Mouse (Mus musculus) olfactory bulb, adult 2 months (tissue): ENCODE measurements around the gene Klhdc8b. TPM values are rescaled to one million over a fixed set of nuclear protein-coding genes. Genes with fewer than 3 reads are reported as not detected.

Source experiments
- H3K27ac ChIP-seq: fragments of 200-500 bp; 2 replicates; pipeline ENCODE4 v1.5.1; 2012; ENCODE audit warnings: low read depth, low read length; ENCODE audit not compliant: insufficient read depth
- H3K4me1 ChIP-seq: fragments of 200-500 bp; 2 replicates; pipeline ENCODE4 v1.6.1; 2012; ENCODE audit warnings: low read length; ENCODE audit not compliant: control insufficient read depth, insufficient read depth
- H3K4me3 ChIP-seq: fragments of 200-500 bp; 2 replicates; pipeline ENCODE4 v1.5.1; 2012; ENCODE audit warnings: mild to moderate bottlenecking, low read depth, low read length, moderate library complexity; ENCODE audit not compliant: insufficient read depth
- CTCF ChIP-seq: fragments of 200-500 bp; IDR thresholded peaks from 2 replicates; pipeline ENCODE4 v1.5.1; 2012; ENCODE audit warnings: low read depth, mild to moderate bottlenecking, low read length, moderate library complexity; ENCODE audit not compliant: insufficient read depth
- POLR2A ChIP-seq: fragments of 200-500 bp; IDR thresholded peaks from 2 replicates; pipeline ENCODE4 v1.6.1; 2012; ENCODE audit warnings: mild to moderate bottlenecking, low read depth, low read length, moderate library complexity; ENCODE audit not compliant: insufficient read depth
- WGBS: fragments of 180-500 bp; shearing (Covaris S2); methylation state at CpG from one replicate; pipeline ENCODE4 v1.1.7; 2018; 5-methylcytosine and 5-hydroxymethylcytosine counted together
- polyA plus RNA-seq: library from polyadenylated mRNA; stranded (reverse); fragments of >200 nt; gene quantifications from 2 replicates; pipeline ENCODE4 v1.2.4, GENCODE M21; 2012; ENCODE audit warnings: low replicate concordance; ENCODE audit not compliant: missing spikeins, insufficient read depth, insufficient read length

Klhdc8b gene
- polyA plus RNA-seq, 1 experiment: not detected

- 86% methylated on average over 12 of the region's 12 CpGs for WGBS
- Histone ChIP-seq H3K4me1 (peaks cover 9% of the 10 kb centered on the region), H3K27ac (no peak overlapping the region), H3K4me3 (no peak overlapping the region)
- TF ChIP-seq CTCF: no peak
- TF ChIP-seq POLR2A: no peak
Measured at GRCm38 (mm10) chr9:108455747-108456571, 5.4 kb downstream of the Klhdc8b start.

GRCm38 (mm10) chr9:108454429-108454828 lies 7.0 kb downstream of the Klhdc8b start:
- TF ChIP-seq POLR2A (no peak), CTCF (no peak)
- WGBS: 87% methylated on average over 6 of the region's 6 CpGs
- no peak overlapping the region for H3K4me3 ChIP-seq
- 0 out of 2 replicates have a peak overlapping the region, but pooled peaks have one; percentile 93 for H3K27ac ChIP-seq
- peaks cover 24% of the 10 kb centered on the region for H3K4me1 ChIP-seq

GRCm38 (mm10) chr9:108453458-108453857 lies 7.9 kb downstream of the Klhdc8b start:
- peaks cover 34% of the 10 kb centered on the region for H3K4me1 ChIP-seq
- no peak overlapping the region for H3K4me3 ChIP-seq
- peak overlapping the region; percentile 93 for H3K27ac ChIP-seq
- WGBS: 15% methylated on average over 4 of the region's 4 CpGs
- no peak for TF ChIP-seq POLR2A
- no peak for TF ChIP-seq CTCF

- Histone ChIP-seq H3K27ac (peak overlapping the region; percentile 93), H3K4me3 (peak overlapping the region; percentile 70), H3K4me1 (peaks cover 38% of the 10 kb centered on the region)
- 15% methylated on average over 6 of the region's 6 CpGs for WGBS
- TF ChIP-seq CTCF: no peak; the same call in 1 of the 2 replicates
- TF ChIP-seq POLR2A: no peak
Measured at GRCm38 (mm10) chr9:108452911-108453310, 8.5 kb downstream of the Klhdc8b start.

GRCm38 (mm10) chr9:108452291-108452906 lies 9.0 kb downstream of the Klhdc8b start:
- H3K4me3 ChIP-seq: peak overlapping the region; percentile 70
- H3K27ac ChIP-seq: peak overlapping the region; percentile 93
- peak; percentile 91 for TF ChIP-seq CTCF
- no peak for TF ChIP-seq POLR2A
- under 1% methylated on average over 40 of the region's 40 CpGs for WGBS
- peaks cover 38% of the 10 kb centered on the region for H3K4me1 ChIP-seq

GRCm38 (mm10) chr9:108451519-108452160 lies 9.7 kb downstream of the Klhdc8b start:
- TF ChIP-seq CTCF (no peak), POLR2A (no peak)
- Histone ChIP-seq H3K4me1 (peaks cover 38% of the 10 kb centered on the region), H3K27ac (peak overlapping the region; percentile 93), H3K4me3 (peak overlapping the region; percentile 70)
- 35% methylated on average over 6 of the region's 6 CpGs for WGBS

GRCm38 (mm10) chr9:108451170-108451493 lies 10.2 kb downstream of the Klhdc8b start:
- TF ChIP-seq POLR2A: no peak
- TF ChIP-seq CTCF: no peak
- WGBS: 64% methylated on average over 6 of the region's 6 CpGs
- H3K4me3 ChIP-seq: peak overlapping the region; percentile 38

GRCm38 (mm10) chr9:108450292-108451169 lies 10.8 kb downstream of the Klhdc8b start:
- H3K4me3 ChIP-seq: peak overlapping the region; percentile 38
- 29% methylated on average over 21 of the region's 21 CpGs for WGBS

More at GRCm38 (mm10) chr9:108451170-108451493, 10.2 kb downstream of the Klhdc8b start:
- peaks cover 38% of the 10 kb centered on the region for H3K4me1 ChIP-seq
- H3K27ac ChIP-seq: peak overlapping the region; percentile 97

GRCm38 (mm10) chr9:108449860-108450259 lies 11.5 kb downstream of the Klhdc8b start:
- TF ChIP-seq POLR2A (no peak), CTCF (no peak)

More at GRCm38 (mm10) chr9:108450292-108451169, 10.8 kb downstream of the Klhdc8b start:
- H3K27ac ChIP-seq: peak overlapping the region; percentile 97
- peaks cover 38% of the 10 kb centered on the region for H3K4me1 ChIP-seq
- TF ChIP-seq CTCF (no peak), POLR2A (no peak)

More at GRCm38 (mm10) chr9:108449860-108450259, 11.5 kb downstream of the Klhdc8b start:
- H3K4me1 ChIP-seq: peaks cover 38% of the 10 kb centered on the region
- H3K4me3 ChIP-seq: peak overlapping the region; percentile 38
- H3K27ac ChIP-seq: peak overlapping the region; percentile 97
- 6% methylated on average over 4 of the region's 4 CpGs for WGBS
